Mouse (Mus musculus) ES-E14 (cell line): Measurements from ENCODE around the gene Faap20.

Experiments
- CHD2 ChIP-seq: IDR thresholded peaks from 2 replicates; pipeline ENCODE4 v1.6.1; 2014; ENCODE audit warnings: mild to moderate bottlenecking, low read depth, low read length, inconsistent platforms
- HCFC1 ChIP-seq: IDR thresholded peaks from 2 replicates; pipeline ENCODE4 v1.6.1; 2012; ENCODE audit warnings: low read length, inconsistent platforms, borderline replicate concordance; ENCODE audit not compliant: insufficient read depth
- ZNF384 ChIP-seq: IDR thresholded peaks from 2 replicates; pipeline ENCODE4 v1.6.1; 2012; ENCODE audit warnings: low read depth, low read length, inconsistent platforms

DNA sequence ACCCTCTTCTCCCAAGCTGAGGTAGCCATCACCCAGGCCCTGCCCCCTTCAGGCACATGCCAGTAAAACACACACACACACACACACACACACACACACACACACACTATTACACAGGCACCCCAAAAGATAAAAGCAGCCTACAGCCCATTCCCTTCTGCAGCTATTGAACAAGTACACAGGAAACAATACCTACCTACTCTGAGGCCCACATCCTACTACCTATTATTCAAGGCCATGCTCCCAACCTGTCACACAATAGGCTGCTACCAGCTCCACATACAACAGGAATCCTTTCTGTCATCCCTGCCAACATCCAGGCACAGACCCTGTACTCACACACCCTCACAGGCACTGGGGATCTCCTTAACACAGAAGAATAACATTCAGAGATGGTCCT is 40.5 kb upstream of the Faap20 start:
- no peak for TF ChIP-seq HCFC1
- no peak for TF ChIP-seq CHD2
- no peak for TF ChIP-seq ZNF384
